Mouse (Mus musculus): ENCODE results near the gene 2010003K11Rik.

Gene 2010003K11Rik

DNA sequence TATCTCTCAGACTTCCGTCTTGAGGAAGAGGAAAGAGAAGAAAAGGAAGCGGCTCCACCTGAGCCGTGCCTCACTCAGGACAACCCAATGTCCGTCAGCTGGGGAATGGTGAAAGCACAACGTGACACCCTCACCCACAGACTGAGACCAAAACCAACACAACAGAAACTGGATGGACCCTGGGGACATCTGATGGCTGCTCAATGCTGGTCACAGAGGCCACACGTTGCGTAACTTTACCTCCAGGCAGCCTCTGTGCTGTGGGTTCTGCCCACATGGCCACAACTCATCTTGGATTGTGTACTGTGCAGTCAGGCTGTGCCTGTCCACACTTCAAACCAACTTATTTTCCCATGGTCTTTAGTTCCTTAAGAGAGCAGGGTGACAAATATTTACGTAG is 36.4 kb downstream of the 2010003K11Rik start:
- DNase-seq (ENCODE audit: low spot score), result no peak

DNA sequence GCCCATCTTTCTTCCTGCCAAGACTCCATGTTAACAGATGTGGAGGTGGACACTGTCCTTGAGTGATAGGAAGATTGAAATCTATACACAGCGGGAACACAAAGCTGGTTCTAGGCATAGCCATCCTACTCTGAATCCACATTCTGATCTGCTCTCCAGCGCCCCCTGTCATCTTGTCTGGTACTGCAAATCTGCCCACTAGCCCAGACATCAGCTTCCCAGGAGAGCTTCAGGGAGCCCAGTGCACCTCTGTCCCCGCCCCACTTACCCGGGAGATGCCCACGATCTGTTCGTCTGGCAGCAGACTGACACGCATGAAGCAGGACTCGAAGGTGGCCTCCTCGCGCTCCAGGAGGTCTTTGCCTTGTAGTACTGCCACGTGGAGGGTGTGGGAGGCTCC is 42.2 kb downstream of the 2010003K11Rik start:
- DNase-seq (ENCODE audit: low spot score), result peak; percentile 74

DNA sequence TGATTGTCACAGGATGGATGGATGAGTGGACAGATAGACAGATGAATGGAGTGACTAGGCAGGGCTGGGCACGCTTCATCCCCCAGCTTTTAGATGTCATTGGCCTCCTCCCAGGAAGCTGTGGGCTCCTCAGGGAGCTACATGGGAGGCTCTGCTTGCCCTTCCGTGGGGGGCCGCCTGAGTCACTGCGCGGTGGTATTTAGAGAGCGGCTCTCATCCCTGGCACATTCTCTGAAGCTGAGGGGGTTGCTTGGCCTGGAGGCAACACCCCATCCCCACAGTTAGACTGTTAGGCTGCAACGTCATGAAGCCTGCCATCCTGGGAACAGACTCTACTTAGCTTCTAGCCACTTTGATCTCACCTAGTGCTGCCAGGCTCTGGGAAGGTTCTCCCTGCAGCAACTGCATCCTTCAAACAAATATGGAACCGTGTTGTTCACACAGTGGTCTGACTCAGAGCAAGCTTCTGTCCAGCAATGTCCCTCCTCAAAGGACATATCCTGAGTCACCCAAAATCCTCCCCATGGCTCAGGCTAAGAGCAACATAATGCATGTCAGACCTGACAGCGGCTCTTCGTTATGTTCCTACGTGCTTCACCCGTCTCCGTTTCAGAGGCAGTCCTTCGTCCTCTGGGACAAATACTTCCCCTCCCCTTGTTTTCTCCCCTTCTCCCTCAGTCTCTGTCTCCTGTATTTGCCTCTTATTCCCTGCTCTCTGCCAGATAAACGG is 43.1 kb downstream of the 2010003K11Rik start:
- no peak for DNase-seq (ENCODE audit: low spot score)

DNA sequence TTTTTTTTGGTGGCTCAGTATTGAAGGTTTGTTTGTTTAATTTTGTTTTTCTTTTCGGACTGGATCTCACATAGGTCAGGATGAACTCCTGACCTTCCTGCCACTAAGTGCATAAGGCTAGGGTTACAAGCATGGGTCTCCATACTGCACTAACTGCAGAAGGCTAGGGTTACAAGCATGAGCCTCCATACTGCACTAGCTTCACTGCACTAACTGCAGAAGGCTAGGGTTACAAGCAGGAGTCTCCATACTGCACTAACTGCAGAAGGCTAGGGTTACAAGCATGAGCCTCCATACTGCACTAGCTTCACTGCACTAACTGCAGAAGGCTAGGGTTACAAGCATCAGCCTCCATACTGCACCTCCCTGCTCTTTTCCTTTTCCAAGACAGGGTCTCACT is 44.3 kb downstream of the 2010003K11Rik start:
- peak; percentile 25 for DNase-seq (ENCODE audit: low spot score)

DNA sequence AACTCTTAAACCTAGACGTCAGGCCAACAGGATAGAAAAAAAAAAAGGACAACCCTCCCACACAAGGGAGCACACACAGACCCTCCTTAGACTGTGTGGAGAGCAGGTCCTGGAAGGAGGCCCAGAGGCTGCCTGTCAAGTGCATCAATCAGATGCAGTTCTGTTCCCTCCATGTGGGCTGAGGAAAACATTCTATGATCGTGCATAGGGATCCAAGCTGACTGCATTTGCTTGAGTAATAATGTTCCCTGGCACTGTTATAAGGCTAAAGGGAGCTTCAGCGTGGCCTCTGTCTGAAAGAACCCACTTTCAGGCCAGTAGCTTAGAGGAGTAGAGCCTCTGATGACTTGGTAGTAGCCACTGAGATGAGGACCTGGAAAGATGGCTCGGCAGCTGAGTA is 45.9 kb downstream of the 2010003K11Rik start:
- DNase-seq (ENCODE audit: low spot score), result no peak

DNA sequence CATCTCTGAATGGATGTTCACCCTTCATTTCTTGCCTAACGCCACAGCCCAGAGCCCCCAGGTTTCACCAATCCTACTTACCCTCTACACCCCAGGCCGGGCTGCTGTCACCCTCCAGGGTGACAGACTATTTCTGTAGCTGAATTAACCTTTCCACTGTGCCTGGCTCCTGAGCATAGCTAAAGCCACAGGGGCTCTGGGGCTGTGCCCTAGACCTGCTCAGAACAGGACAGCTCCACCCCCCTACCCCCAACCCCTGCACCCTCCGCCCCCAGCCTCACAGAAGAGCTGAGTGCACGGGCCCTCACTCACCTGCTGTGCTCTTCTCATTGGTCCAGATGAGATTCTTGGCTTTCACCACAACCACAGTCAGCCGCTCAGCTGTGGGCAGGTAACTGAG is 46.4 kb downstream of the 2010003K11Rik start:
- no peak for DNase-seq (ENCODE audit: low spot score)

DNA sequence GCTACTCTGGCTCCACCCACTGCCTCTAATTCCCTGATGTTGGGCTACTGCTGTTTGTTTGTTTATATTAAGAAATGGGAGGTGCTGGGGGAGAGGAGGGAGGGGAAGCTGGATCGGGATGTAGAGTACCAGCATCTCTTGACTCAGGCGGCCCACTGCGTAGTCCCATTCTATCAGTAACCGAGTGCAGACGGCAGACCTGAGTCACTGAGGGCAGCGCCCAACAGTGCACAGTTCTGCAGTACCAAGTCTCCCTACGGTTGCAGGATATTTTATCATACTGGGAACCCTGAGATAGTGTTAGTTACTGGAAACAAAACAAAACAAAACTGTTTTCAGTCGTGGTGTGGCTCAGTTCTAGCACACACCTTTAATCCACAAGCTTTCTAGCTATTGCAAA is 47.3 kb downstream of the 2010003K11Rik start:
- no peak for DNase-seq (ENCODE audit: low spot score)

DNA sequence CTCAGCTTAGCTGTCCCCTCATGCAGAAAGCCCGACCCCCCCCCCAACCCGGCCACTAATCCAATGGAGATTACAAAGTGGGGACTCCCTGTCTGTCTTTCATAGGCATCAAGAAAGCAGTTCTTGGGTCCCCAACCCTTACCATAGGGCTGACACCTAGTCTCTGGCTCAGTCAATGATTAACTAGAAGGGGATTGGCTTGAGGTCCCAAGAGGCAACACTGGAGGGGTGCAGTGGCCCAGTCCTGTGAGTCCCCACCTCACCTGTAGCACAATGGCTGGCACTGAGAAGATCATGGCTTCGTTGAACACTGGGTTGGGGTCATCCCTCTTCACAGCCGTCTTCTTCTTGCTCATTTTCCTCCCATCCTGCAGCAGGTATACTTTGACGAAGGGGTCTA is 47.7 kb downstream of the 2010003K11Rik start:
- no peak for DNase-seq (ENCODE audit: low spot score)

DNA sequence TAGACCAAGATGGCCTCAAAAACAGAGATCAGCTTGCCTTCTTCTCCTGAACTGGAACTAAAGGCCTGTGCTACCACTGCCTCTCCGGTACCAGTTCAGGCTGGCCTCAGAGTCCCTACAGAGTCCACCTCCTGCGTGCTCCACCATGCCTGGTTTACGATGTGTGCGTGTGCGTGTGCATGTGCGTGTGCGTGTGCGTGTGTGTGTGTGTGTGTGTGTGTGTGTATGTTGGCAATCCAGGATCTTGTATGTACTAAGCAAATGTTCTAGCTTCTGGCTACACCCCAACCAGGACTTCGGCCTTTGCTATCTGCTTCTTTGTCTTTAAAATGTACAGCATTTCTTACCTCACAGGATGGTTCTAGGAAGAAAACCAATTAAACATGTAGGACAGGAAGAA is 49.2 kb downstream of the 2010003K11Rik start:
- DNase-seq (ENCODE audit: low spot score), result no peak

DNA sequence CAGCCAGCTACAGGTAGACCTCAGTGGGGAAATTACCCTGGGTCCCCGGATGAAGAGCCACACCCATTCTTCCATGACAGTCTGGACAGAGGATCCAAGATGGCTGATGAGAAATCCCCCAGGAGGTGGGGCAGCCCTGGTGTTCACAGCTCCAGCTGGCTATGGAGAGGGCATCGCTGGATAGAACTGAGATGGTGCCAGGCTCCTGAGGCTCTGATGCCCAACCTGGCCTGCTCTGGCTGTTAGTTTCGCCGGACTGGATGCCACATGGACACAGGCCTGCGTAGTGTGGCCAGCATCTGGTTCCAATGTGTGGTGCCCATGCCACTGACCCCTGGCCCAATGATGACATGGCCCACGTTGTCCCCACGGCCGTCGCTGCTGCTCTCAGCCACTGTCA is 50.9 kb downstream of the 2010003K11Rik start:
- DNase-seq (ENCODE audit: low spot score), result no peak

Measured in embryo, embryonic 10 days (tissue).